Mouse (Mus musculus): ENCODE data around the gene Scube3.
"Not testable (repeated sequence)": the region's sequence is repeated elsewhere in the genome, so short reads cannot be mapped to it uniquely, and the experiment has no call there.

The Scube3 gene

GRCm38 (mm10) chr17:28217721-28218649 is 76.0 kb downstream of the Scube3 start:
- no peak for DNase-seq (ENCODE audit: low read depth, low spot score)

- not testable (repeated sequence) for DNase-seq (ENCODE audit: low read depth, low spot score)
Observed at GRCm38 (mm10) chr17:28222463-28222862, 80.5 kb downstream of the Scube3 start.

- DNase-seq (ENCODE audit: low read depth, low spot score) = peak; percentile 86
Observed at GRCm38 (mm10) chr17:28223561-28224391, 81.8 kb downstream of the Scube3 start.

Measured in telencephalon, adult 2 months (tissue).